Mouse (Mus musculus): ENCODE results near the gene Zfyve1. TPM values are rescaled to one million over a fixed set of nuclear protein-coding genes. Genes with fewer than 3 reads are reported as not detected.

The Zfyve1 gene
- total RNA-seq (2014; rRNA removed; ENCODE audit: low replicate concordance) (18.0 and 25.5 TPM in 2 replicates), polyA plus RNA-seq (2015; fragmentation: Nextera tagmentation; extraction: Ambion mirVana) (10.0 and 10.5 TPM in 2 replicates)

DNA sequence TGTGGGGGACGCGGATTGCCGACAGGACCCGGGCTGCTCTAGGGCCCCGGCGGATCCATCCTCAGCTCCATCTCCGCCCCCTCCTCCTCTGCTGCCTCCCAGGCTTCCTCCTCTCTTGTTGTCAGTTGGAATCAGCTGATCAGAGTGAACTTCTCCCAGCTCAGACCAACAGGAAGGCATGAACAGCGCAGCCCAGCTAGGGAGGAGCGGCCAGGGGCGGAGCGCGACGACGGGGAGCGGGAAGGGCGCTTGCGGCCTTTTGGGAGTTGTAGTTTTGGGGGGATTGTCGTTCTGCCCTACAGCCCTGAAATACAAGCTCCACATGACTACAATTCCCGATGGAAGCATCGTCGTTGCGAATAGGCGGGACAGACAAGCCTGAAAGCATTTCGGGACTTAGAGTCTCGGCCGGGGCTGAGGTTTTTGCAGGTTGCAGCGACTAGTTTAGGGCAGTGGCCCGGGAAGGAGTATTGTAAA is at the start of gene Zfyve1:
TSS of gene Zfyve1 (minus strand) at position 198 of the 477 bp plus-strand sequence.
- TF ChIP-seq CTCF (IDR thresholded peaks at IDR 0.05; ENCODE audit: low read depth) (no peak), EP300 (IDR thresholded peaks at IDR 0.05; ENCODE audit: low read depth) (no peak)
- DNase-seq (ENCODE audit: low spot score) (peak; percentile 99), ATAC-seq (ENCODE audit: insufficient read depth, low read depth) (peak; percentile 99)
- peak within 1 kb of the TSS; percentile 94 for H3K4me3 ChIP-seq (ENCODE audit: low read depth, low read length)
- H3K27ac ChIP-seq (ENCODE audit: low read depth) = peak within 1 kb of the TSS; percentile 89
- no peaks in the 10 kb centered on the region for H3K9me3 ChIP-seq (replicated peaks; ENCODE audit: control insufficient read depth, low read length)
- under 1% methylated on average over 27 of the region's 28 CpGs for WGBS
- 0 out of 2 replicates have a peak, but pooled peaks cover 7% of the 10 kb centered on the region for H3K4me1 ChIP-seq (ENCODE audit: control insufficient read depth, insufficient read depth)
- H3K27me3 ChIP-seq (ENCODE audit: control insufficient read depth, insufficient read depth, low read length) = no peaks in the 10 kb centered on the region
- H3K9ac ChIP-seq (replicated peaks; ENCODE audit: low read depth, low read length) = peak within 1 kb of the TSS; percentile 94
- H3K36me3 ChIP-seq (replicated peaks; ENCODE audit: control insufficient read depth, insufficient read depth, low read length) = peaks cover 8% of the 10 kb centered on the region; the same call in 1 of the 2 replicates
- peak within 1 kb of the TSS; percentile 66 for H3K4me2 ChIP-seq (ENCODE audit: low read depth, low read length)

DNA sequence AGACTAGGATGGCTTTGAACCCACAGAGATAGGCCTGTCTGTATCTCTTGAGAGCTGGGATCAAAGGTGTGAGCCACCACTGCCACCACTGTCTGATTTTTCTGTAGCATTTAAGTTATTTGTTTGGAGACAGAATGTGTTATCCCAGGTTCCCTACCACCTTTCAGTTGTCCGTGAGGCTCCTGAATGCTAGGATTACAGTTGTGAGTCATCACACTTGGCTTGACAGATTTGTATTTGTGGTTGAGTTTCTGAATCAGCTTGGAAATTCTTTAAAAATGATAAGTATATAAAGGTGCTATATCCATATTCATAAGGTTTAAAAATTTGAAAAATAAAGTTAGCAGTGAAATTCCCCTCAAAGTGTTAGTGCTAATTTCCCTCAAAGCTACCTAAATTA is 46.1 kb upstream of the Zfyve1 start:
- Histone ChIP-seq H3K9me3 (replicated peaks; ENCODE audit: control insufficient read depth, low read length) (no peaks in the 10 kb centered on the region), H3K9ac (replicated peaks; ENCODE audit: low read depth, low read length) (no peak overlapping the region), H3K4me3 (ENCODE audit: low read depth, low read length) (no peak overlapping the region), H3K36me3 (replicated peaks; ENCODE audit: control insufficient read depth, insufficient read depth, low read length) (peaks cover 49% of the 10 kb centered on the region), H3K4me2 (ENCODE audit: low read depth, low read length) (no peak overlapping the region), H3K27ac (ENCODE audit: low read depth) (no peak overlapping the region), H3K4me1 (ENCODE audit: control insufficient read depth, insufficient read depth) (no peaks in the 10 kb centered on the region), H3K27me3 (ENCODE audit: control insufficient read depth, insufficient read depth, low read length) (no peaks in the 10 kb centered on the region)
- TF ChIP-seq CTCF (IDR thresholded peaks at IDR 0.05; ENCODE audit: low read depth) (no peak), EP300 (IDR thresholded peaks at IDR 0.05; ENCODE audit: low read depth) (no peak)
- no peak for DNase-seq (ENCODE audit: low spot score)
- no peak for ATAC-seq (ENCODE audit: insufficient read depth, low read depth)
- 85% methylated on average over 1 of the region's 1 CpGs for WGBS

DNA sequence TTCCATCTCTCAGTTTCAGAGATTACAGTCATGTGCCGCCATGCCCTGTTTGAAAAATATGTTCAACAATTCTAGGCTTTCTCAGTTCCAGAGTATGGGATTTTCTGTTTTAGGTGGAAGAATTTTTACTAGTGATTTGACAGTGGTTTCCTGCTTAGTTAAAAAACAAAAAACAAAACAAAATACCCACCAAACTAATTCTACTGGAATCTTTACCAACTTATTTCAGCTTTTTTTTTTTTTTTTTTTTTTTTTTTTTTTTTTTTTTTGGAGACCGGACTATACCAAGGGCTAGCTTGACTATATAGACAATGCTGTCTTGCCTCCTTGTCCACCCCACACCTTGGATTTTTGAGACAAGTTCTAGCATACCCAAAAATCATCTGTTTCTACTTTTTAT is 44.2 kb upstream of the Zfyve1 start:
- ATAC-seq (ENCODE audit: insufficient read depth, low read depth) (no peak), DNase-seq (ENCODE audit: low spot score) (no peak)
- H3K4me2 ChIP-seq (ENCODE audit: low read depth, low read length) = no peak overlapping the region
- H3K9ac ChIP-seq (replicated peaks; ENCODE audit: low read depth, low read length) = no peak overlapping the region
- H3K4me3 ChIP-seq (ENCODE audit: low read depth, low read length) = no peak overlapping the region
- H3K27me3 ChIP-seq (ENCODE audit: control insufficient read depth, insufficient read depth, low read length) = no peaks in the 10 kb centered on the region
- WGBS = 86% methylated on average over 2 of the region's 2 CpGs
- H3K9me3 ChIP-seq (replicated peaks; ENCODE audit: control insufficient read depth, low read length) = no peaks in the 10 kb centered on the region
- TF ChIP-seq CTCF (IDR thresholded peaks at IDR 0.05; ENCODE audit: low read depth) (no peak), EP300 (IDR thresholded peaks at IDR 0.05; ENCODE audit: low read depth) (no peak)
- H3K4me1 ChIP-seq (ENCODE audit: control insufficient read depth, insufficient read depth) = no peaks in the 10 kb centered on the region
- no peak overlapping the region for H3K27ac ChIP-seq (ENCODE audit: low read depth)
- peaks cover 51% of the 10 kb centered on the region for H3K36me3 ChIP-seq (replicated peaks; ENCODE audit: control insufficient read depth, insufficient read depth, low read length)

DNA sequence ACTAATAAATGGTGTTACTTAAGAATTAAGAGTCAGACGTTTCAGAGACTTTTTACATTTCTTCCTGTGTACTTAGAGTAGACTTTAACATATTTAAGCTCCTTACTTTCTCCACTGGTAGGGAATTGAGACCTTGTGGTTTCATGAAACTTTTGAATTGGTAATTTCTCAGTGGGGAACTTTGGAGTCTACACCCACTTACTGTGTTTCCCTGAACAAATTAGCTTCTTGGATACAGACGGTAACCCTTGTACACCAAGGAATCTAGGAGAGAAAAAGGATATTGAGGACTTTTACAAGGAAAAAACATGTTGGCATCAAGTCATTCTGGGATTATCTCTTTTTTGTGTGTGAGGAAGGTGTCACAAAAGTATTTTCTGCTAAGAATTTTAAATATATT is 36.8 kb upstream of the Zfyve1 start:
- no peak for DNase-seq (ENCODE audit: low spot score)
- peak overlapping the region; percentile 94; the same call in 1 of the 2 replicates for H3K4me2 ChIP-seq (ENCODE audit: low read depth, low read length)
- no peaks in the 10 kb centered on the region for H3K27me3 ChIP-seq (ENCODE audit: control insufficient read depth, insufficient read depth, low read length)
- H3K9me3 ChIP-seq (replicated peaks; ENCODE audit: control insufficient read depth, low read length) = no peaks in the 10 kb centered on the region
- WGBS = 46% methylated on average over 2 of the region's 2 CpGs
- TF ChIP-seq CTCF (IDR thresholded peaks at IDR 0.05; ENCODE audit: low read depth) = no peak
- no peak for TF ChIP-seq EP300 (IDR thresholded peaks at IDR 0.05; ENCODE audit: low read depth)
- no peak overlapping the region for H3K27ac ChIP-seq (ENCODE audit: low read depth)
- H3K9ac ChIP-seq (replicated peaks; ENCODE audit: low read depth, low read length) = no peak overlapping the region
- 0 out of 2 replicates have a peak overlapping the region, but pooled peaks have one; percentile 82 for H3K4me3 ChIP-seq (ENCODE audit: low read depth, low read length)
- H3K4me1 ChIP-seq (ENCODE audit: control insufficient read depth, insufficient read depth) = no peaks in the 10 kb centered on the region
- H3K36me3 ChIP-seq (replicated peaks; ENCODE audit: control insufficient read depth, insufficient read depth, low read length) = peaks cover 17% of the 10 kb centered on the region
- ATAC-seq (ENCODE audit: insufficient read depth, low read depth) = no peak

DNA sequence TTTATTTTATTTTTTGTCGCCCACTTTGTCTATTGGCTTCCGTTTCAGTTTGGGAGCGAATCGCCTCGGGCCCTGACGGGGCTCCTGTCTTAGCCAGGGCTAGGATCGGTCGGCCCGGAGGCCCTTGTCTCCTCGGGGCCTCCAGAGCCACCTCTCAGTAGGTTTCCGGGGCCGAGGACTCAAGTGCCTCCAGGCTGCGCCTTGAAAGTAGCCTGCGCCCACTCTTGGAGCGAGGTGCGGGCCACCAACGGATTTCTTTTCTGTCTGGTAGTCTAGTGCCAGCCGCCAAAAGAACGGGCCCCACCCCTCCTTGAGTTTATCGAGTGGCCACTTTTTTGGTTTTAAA is 35.6 kb upstream of the Zfyve1 start:
- H3K9me3 ChIP-seq (replicated peaks; ENCODE audit: control insufficient read depth, low read length) = no peaks in the 10 kb centered on the region
- peak; percentile 36 for ATAC-seq (ENCODE audit: insufficient read depth, low read depth)

More for the DNA sequence above, 35.6 kb upstream of the Zfyve1 start:
- peak; percentile 18 for DNase-seq (ENCODE audit: low spot score)
- under 1% methylated on average over 20 of the region's 20 CpGs for WGBS
- peaks cover 14% of the 10 kb centered on the region for H3K36me3 ChIP-seq (replicated peaks; ENCODE audit: control insufficient read depth, insufficient read depth, low read length)
- TF ChIP-seq EP300 (IDR thresholded peaks at IDR 0.05; ENCODE audit: low read depth) (no peak), CTCF (IDR thresholded peaks at IDR 0.05; ENCODE audit: low read depth) (no peak)
- no peaks in the 10 kb centered on the region for H3K4me1 ChIP-seq (ENCODE audit: control insufficient read depth, insufficient read depth)
- peak overlapping the region; percentile 98 for H3K9ac ChIP-seq (replicated peaks; ENCODE audit: low read depth, low read length)
- H3K4me3 ChIP-seq (ENCODE audit: low read depth, low read length) = peak overlapping the region; percentile 82
- H3K27me3 ChIP-seq (ENCODE audit: control insufficient read depth, insufficient read depth, low read length) = no peaks in the 10 kb centered on the region
- peak overlapping the region; percentile 94 for H3K4me2 ChIP-seq (ENCODE audit: low read depth, low read length)
- H3K27ac ChIP-seq (ENCODE audit: low read depth) = peak overlapping the region; percentile 95

Measured in heart, postnatal 0 days (tissue).